Mouse (Mus musculus): ENCODE measurements around the gene Olfr688. TPM values are rescaled to one million over a fixed set of nuclear protein-coding genes. Genes with fewer than 3 reads are reported as not detected.

The Olfr688 gene
- polyA plus RNA-seq (2015; fragmentation: Nextera tagmentation; extraction: Ambion mirVana), result not detected in 2 replicates

DNA sequence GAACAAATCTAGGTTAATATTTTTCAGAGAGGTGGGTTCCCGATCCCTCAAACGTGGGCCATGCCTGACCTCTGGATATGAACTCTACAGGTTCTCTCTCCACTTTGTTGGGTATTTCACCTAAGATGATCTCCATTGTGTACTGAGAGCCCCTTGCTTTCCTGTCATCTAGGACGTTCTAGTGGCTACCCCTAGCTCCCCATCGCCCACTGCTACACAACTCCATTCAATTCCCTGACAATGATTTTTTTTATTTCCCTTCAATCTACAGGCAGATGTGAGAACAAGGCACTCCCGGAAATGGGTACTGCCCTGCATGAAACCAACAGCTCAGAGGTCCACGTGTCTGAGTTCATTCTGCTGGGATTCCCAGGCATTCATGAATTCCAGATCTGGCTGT is at the start of gene Olfr688:
Gene Olfr688 (plus strand): TSS at position 301 of the 400 bp plus-strand sequence.
- Histone ChIP-seq H3K9me3 (no peaks in the 10 kb centered on the region), H3K9ac (no peak within 1 kb of the TSS), H3K4me3 (no peak within 1 kb of the TSS), H3K27ac (no peak within 1 kb of the TSS), H3K4me1 (no peaks in the 10 kb centered on the region), H3K27me3 (no peaks in the 10 kb centered on the region), H3K4me2 (no peak within 1 kb of the TSS), H3K36me3 (no peaks in the 10 kb centered on the region)
- ATAC-seq (ENCODE audit: insufficient number of reproducible peaks, insufficient read depth, low FRiP score, low TSS enrichment, low read depth), result no peak
- 76% methylated on average over 6 of the region's 6 CpGs for WGBS

DNA sequence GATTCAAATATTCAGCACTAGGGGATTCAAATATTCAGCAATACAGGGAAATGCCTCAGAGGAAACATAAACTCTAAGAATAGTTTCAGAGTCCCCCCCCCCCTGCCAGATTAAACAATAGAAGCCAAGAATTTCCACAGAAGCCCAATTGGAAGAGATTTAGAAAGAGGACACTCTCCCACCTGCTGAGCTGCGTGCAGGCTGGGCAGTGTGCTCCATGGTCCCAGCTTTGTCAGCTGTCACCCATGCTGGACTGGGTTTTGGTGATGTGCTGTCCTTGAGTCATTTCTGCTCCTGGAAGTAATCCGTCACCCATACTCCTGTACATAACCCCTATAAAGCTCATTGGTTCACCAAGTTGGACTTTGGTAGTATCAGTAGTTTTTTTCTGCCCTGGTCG is 40.2 kb upstream of the Olfr688 start:
- no peaks in the 10 kb centered on the region for H3K36me3 ChIP-seq
- no peak for ATAC-seq (ENCODE audit: insufficient number of reproducible peaks, insufficient read depth, low FRiP score, low TSS enrichment, low read depth)
- H3K27me3 ChIP-seq, result no peaks in the 10 kb centered on the region
- H3K4me3 ChIP-seq, result no peak overlapping the region
- no peaks in the 10 kb centered on the region for H3K4me1 ChIP-seq
- 83% methylated on average over 3 of the region's 3 CpGs for WGBS
- H3K4me2 ChIP-seq, result no peak overlapping the region
- H3K9ac ChIP-seq, result no peak overlapping the region
- no peak overlapping the region for H3K27ac ChIP-seq
- no peaks in the 10 kb centered on the region for H3K9me3 ChIP-seq

DNA sequence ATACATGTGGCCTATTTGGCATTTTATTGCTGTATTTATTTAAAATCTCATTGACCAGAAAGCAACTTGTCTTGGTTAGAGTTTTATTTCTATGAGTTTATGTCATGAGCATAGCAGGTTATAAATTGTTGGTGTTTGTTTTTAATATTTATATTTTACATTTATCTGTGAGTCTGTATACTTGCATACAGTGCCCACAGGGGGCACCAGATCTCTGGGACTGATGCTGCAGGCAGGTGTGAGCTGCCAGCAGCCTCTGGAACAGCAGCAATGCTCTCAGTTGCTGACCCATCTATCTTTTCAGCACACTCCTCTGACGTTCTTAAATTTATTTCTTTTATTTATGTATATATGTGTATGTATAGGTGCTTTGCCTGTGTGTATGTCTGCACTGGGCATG is 39.7 kb upstream of the Olfr688 start:
- ATAC-seq (ENCODE audit: insufficient number of reproducible peaks, insufficient read depth, low FRiP score, low TSS enrichment, low read depth), result no peak
- Histone ChIP-seq H3K4me1 (no peaks in the 10 kb centered on the region), H3K36me3 (no peaks in the 10 kb centered on the region), H3K4me3 (no peak overlapping the region), H3K27me3 (no peaks in the 10 kb centered on the region), H3K9me3 (no peaks in the 10 kb centered on the region), H3K4me2 (no peak overlapping the region), H3K9ac (no peak overlapping the region), H3K27ac (no peak overlapping the region)
- WGBS, result 50% methylated on average over 1 of the region's 1 CpGs

DNA sequence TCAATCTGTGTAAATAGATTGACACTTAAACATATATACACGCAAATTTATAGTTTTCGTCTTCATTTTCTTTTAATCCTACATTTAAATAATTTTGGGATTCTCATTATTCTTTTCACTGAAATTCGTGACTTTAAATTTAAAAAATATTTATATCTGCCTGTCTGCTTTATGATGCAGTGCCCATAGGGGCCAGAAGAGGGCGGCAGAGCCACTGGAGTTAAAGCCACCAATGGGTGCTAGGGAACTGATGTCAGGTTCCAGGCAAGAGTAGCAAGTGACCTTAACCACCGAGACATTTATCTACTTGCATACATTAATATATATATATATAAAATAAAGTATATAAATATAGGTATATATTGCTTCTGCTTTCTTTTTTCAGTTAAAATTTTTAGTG is 31.2 kb upstream of the Olfr688 start:
- 65% methylated on average over 5 of the region's 5 CpGs for WGBS

DNA sequence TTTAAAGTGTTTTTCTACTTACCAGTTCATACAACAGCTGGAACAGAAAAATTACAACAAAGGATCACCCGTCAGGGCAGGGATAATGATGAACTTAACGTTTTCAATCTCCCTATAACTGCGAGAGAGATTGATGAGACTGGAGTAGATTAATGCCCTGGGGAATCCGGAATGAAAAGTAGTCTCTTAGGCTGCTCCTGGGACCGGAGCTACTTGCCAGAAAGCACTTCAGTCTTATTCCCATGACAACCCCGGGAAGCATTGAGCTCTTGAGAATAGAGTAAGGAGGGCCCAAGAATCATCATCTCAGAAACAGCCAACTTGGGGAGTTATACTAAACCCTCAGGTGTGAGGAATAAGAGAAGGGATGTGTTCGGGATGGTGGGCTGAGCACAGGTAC is 15.5 kb upstream of the Olfr688 start:
- H3K36me3 ChIP-seq, result no peaks in the 10 kb centered on the region
- no peak overlapping the region for H3K27ac ChIP-seq
- H3K9ac ChIP-seq, result no peak overlapping the region
- ATAC-seq (ENCODE audit: insufficient number of reproducible peaks, insufficient read depth, low FRiP score, low TSS enrichment, low read depth), result no peak
- H3K27me3 ChIP-seq, result no peaks in the 10 kb centered on the region
- H3K4me1 ChIP-seq, result no peaks in the 10 kb centered on the region
- no peak overlapping the region for H3K4me2 ChIP-seq
- WGBS, result 66% methylated on average over 7 of the region's 7 CpGs
- no peaks in the 10 kb centered on the region for H3K9me3 ChIP-seq
- H3K4me3 ChIP-seq, result no peak overlapping the region

More for the DNA sequence above, 31.2 kb upstream of the Olfr688 start:
- no peaks in the 10 kb centered on the region for H3K9me3 ChIP-seq
- no peak overlapping the region for H3K27ac ChIP-seq
- H3K9ac ChIP-seq, result no peak overlapping the region
- H3K4me1 ChIP-seq, result no peaks in the 10 kb centered on the region
- H3K27me3 ChIP-seq, result no peaks in the 10 kb centered on the region
- H3K4me3 ChIP-seq, result no peak overlapping the region
- H3K36me3 ChIP-seq, result no peaks in the 10 kb centered on the region
- no peak for ATAC-seq (ENCODE audit: insufficient number of reproducible peaks, insufficient read depth, low FRiP score, low TSS enrichment, low read depth)
- H3K4me2 ChIP-seq, result no peak overlapping the region

DNA sequence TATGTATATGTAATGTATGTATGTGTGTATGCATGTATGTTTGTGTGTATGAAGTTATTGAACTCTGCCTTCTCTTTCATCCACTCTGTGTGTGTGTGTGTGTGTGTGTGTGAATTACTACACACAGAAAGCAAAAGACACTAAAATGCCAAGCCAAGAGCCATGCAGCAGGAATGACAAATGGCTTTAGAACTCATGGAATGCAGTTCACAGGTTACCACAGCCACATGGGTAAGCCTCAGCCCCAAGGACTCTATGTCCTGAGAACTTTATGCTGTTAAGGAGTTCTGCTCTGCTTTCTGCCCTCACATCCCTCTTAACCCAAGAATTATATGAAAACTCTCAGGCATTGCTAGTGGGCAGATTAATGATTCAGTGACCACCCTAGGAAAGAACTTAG is 2.2 kb downstream of the Olfr688 start:
- Histone ChIP-seq H3K9me3 (no peaks in the 10 kb centered on the region), H3K4me3 (no peak overlapping the region), H3K27me3 (no peaks in the 10 kb centered on the region), H3K36me3 (no peaks in the 10 kb centered on the region), H3K4me2 (no peak overlapping the region), H3K27ac (no peak overlapping the region), H3K9ac (no peak overlapping the region), H3K4me1 (no peaks in the 10 kb centered on the region)
- no peak for ATAC-seq (ENCODE audit: insufficient number of reproducible peaks, insufficient read depth, low FRiP score, low TSS enrichment, low read depth)

DNA sequence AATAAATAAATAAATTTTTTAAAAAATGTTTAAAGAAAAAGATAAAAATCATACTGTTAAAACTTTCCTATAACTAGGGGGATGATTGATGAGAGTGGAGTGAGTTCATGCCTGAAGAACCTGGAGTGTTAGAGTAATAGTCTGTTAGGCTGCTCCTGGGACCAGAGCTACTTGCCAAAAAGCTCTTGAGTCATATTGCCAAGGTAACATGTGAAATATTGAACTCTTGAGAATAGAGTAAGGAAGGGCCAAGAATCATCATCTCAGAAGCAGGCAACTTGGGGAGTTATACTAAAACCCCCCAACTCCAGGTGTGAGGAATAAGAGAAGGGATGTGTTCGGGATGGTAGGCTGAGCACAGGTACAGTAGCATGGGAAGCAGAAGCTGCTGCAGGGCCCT is 23.0 kb downstream of the Olfr688 start, which contains the start of gene Olfr689:
Gene Olfr689 (plus strand): TSS at position 301 of the 400 bp plus-strand sequence.
- WGBS, result 77% methylated on average over 1 of the region's 1 CpGs
- ATAC-seq (ENCODE audit: insufficient number of reproducible peaks, insufficient read depth, low FRiP score, low TSS enrichment, low read depth), result no peak
- Histone ChIP-seq H3K9ac (no peak within 1 kb of the TSS), H3K4me1 (no peaks in the 10 kb centered on the region), H3K4me3 (no peak within 1 kb of the TSS), H3K27me3 (no peaks in the 10 kb centered on the region), H3K27ac (no peak within 1 kb of the TSS), H3K9me3 (no peaks in the 10 kb centered on the region), H3K36me3 (no peaks in the 10 kb centered on the region), H3K4me2 (no peak within 1 kb of the TSS)

DNA sequence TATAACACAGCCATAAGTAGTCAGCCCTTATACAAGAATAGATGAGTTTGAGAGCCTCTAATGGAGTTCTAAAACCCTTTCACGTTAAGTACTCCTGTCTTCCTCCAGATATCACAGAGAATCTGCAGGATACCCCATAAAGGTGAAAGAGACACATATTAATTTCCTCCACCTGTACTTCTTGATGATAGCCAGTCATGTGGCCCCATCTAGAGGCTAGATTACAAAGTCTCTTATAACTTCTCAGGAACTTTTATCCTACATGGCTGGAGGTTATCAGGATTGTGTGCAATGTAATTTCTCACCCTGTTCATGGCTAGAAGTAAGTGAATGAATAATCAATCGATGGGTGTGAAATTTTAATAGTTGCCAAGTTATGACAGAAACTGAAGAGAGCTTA is 37.4 kb downstream of the Olfr688 start:
- no peaks in the 10 kb centered on the region for H3K4me1 ChIP-seq
- 79% methylated on average over 2 of the region's 2 CpGs for WGBS
- no peak overlapping the region for H3K27ac ChIP-seq
- ATAC-seq (ENCODE audit: insufficient number of reproducible peaks, insufficient read depth, low FRiP score, low TSS enrichment, low read depth), result no peak
- no peak overlapping the region for H3K4me3 ChIP-seq
- H3K9ac ChIP-seq, result no peak overlapping the region
- no peak overlapping the region for H3K4me2 ChIP-seq
- no peaks in the 10 kb centered on the region for H3K36me3 ChIP-seq
- H3K27me3 ChIP-seq, result no peaks in the 10 kb centered on the region
- H3K9me3 ChIP-seq, result no peaks in the 10 kb centered on the region

DNA sequence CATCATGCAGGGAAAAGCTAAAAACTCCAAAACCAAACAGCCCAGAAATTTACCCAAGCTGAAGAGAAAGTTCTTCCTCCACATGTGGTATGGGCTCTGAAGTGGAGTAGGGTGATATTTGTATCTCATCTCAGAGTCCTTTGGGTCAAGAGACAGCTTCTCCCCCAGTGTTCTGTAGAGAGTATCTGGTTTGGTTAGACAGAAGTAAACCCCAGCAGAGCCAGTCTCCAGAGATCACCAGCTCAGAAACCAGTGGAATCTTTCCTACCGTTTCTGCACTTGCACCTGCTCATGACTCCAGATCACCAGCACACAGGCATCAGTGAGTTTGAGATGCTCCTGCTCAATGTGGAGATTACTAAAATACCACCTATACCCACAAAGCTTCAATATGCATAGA is 46.1 kb downstream of the Olfr688 start, which contains the start of gene Olfr690:
Gene Olfr690 (minus strand): TSS at position 101 of the 400 bp plus-strand sequence.
- Histone ChIP-seq H3K9ac (no peak within 1 kb of the TSS), H3K36me3 (no peaks in the 10 kb centered on the region), H3K4me1 (no peaks in the 10 kb centered on the region), H3K4me3 (no peak within 1 kb of the TSS), H3K27me3 (no peaks in the 10 kb centered on the region), H3K4me2 (no peak within 1 kb of the TSS), H3K9me3 (no peaks in the 10 kb centered on the region), H3K27ac (no peak within 1 kb of the TSS)
- no peak for ATAC-seq (ENCODE audit: insufficient number of reproducible peaks, insufficient read depth, low FRiP score, low TSS enrichment, low read depth)
- 84% methylated on average over 1 of the region's 1 CpGs for WGBS

Other genes starting within 250 kb of the Olfr688 start
- not detected in 2 replicates for gene Olfr677, start 236.7 kb upstream of the Olfr688 start, polyA plus RNA-seq (2015; fragmentation: Nextera tagmentation; extraction: Ambion mirVana)
- 0.08 TPM in 1 of 2 replicates, not detected in the other for gene Olfr678, start 223.6 kb upstream of the Olfr688 start, polyA plus RNA-seq (2015; fragmentation: Nextera tagmentation; extraction: Ambion mirVana)
- 0.45 TPM in 1 of 2 replicates, not detected in the other for gene Olfr679, start 206.9 kb upstream of the Olfr688 start, polyA plus RNA-seq (2015; fragmentation: Nextera tagmentation; extraction: Ambion mirVana)
- not detected in 2 replicates for gene Olfr680-ps1, start 195.3 kb upstream of the Olfr688 start, polyA plus RNA-seq (2015; fragmentation: Nextera tagmentation; extraction: Ambion mirVana)
- not detected in 2 replicates for gene Olfr681, start 171.3 kb upstream of the Olfr688 start, polyA plus RNA-seq (2015; fragmentation: Nextera tagmentation; extraction: Ambion mirVana)
- gene Olfr683, start 141.1 kb upstream of the Olfr688 start, polyA plus RNA-seq (2015; fragmentation: Nextera tagmentation; extraction: Ambion mirVana), result 0.27 TPM in 1 of 2 replicates, not detected in the other
- gene Olfr684, start 124.4 kb upstream of the Olfr688 start, polyA plus RNA-seq (2015; fragmentation: Nextera tagmentation; extraction: Ambion mirVana), result not detected in 2 replicates
- 0.13 TPM in 1 of 2 replicates, not detected in the other for gene Olfr685, start 102.1 kb upstream of the Olfr688 start, polyA plus RNA-seq (2015; fragmentation: Nextera tagmentation; extraction: Ambion mirVana)
- gene Olfr686, start 80.6 kb upstream of the Olfr688 start, polyA plus RNA-seq (2015; fragmentation: Nextera tagmentation; extraction: Ambion mirVana), result not detected in 2 replicates
- gene Olfr689, start 23.1 kb downstream of the Olfr688 start, polyA plus RNA-seq (2015; fragmentation: Nextera tagmentation; extraction: Ambion mirVana), result 0.08 TPM in 1 of 2 replicates, not detected in the other
- not detected in 2 replicates for gene Olfr690, start 46.0 kb downstream of the Olfr688 start, polyA plus RNA-seq (2015; fragmentation: Nextera tagmentation; extraction: Ambion mirVana)
- gene Olfr691, start 54.2 kb downstream of the Olfr688 start, polyA plus RNA-seq (2015; fragmentation: Nextera tagmentation; extraction: Ambion mirVana), result 0.35 and 0.51 TPM in 2 replicates
- gene Olfr692, start 80.1 kb downstream of the Olfr688 start, polyA plus RNA-seq (2015; fragmentation: Nextera tagmentation; extraction: Ambion mirVana), result not detected in 2 replicates
- not detected in 2 replicates for gene Gm5901, start 86.9 kb downstream of the Olfr688 start, polyA plus RNA-seq (2015; fragmentation: Nextera tagmentation; extraction: Ambion mirVana)
- 41.8 and 48.3 TPM in 2 replicates for gene Fam160a2, start 112.0 kb downstream of the Olfr688 start, polyA plus RNA-seq (2015; fragmentation: Nextera tagmentation; extraction: Ambion mirVana)
- 0.10 TPM in 1 of 2 replicates, not detected in the other for gene Cnga4, start 116.5 kb downstream of the Olfr688 start, polyA plus RNA-seq (2015; fragmentation: Nextera tagmentation; extraction: Ambion mirVana)
- 0.48 and 0.52 TPM in 2 replicates for gene Cckbr, start 137.6 kb downstream of the Olfr688 start, polyA plus RNA-seq (2015; fragmentation: Nextera tagmentation; extraction: Ambion mirVana)
- 72.5 and 73.3 TPM in 2 replicates for gene Cavin3, start 194.2 kb downstream of the Olfr688 start, polyA plus RNA-seq (2015; fragmentation: Nextera tagmentation; extraction: Ambion mirVana)